Mouse (Mus musculus): ENCODE measurements around the gene Foxd1.

GRCm38 (mm10) chr13:98360391-98360790 is 6.3 kb downstream of the Foxd1 start:
- TF ChIP-seq EP300 (IDR thresholded peaks at IDR 0.05; ENCODE audit: insufficient read depth, low read depth, low read length) (no peak), POLR2A (IDR thresholded peaks at IDR 0.05; ENCODE audit: insufficient read depth, low read depth, low read length) (no peak), CTCF (IDR thresholded peaks at IDR 0.05) (no peak)
